Mouse (Mus musculus): Measurements from ENCODE around the gene Dlgap1. TPM values are rescaled to one million over a fixed set of nuclear protein-coding genes. Genes with fewer than 3 reads are reported as not detected.

The Dlgap1 gene
- total RNA-seq, 2 experiments from 2014 or later, result not detected

- ATAC-seq (replicated peaks; ENCODE audit: low FRiP score, poor library complexity, severe bottlenecking), result no peak
These were observed 879.1 kb downstream of the Dlgap1 start for GRCm38 (mm10) chr17:70847751-70848510.

- peak; percentile 42; the same call in 1 of the 2 replicates for ATAC-seq (replicated peaks; ENCODE audit: low FRiP score, poor library complexity, severe bottlenecking)
These were observed 879.9 kb downstream of the Dlgap1 start for GRCm38 (mm10) chr17:70848511-70849398.

DNA sequence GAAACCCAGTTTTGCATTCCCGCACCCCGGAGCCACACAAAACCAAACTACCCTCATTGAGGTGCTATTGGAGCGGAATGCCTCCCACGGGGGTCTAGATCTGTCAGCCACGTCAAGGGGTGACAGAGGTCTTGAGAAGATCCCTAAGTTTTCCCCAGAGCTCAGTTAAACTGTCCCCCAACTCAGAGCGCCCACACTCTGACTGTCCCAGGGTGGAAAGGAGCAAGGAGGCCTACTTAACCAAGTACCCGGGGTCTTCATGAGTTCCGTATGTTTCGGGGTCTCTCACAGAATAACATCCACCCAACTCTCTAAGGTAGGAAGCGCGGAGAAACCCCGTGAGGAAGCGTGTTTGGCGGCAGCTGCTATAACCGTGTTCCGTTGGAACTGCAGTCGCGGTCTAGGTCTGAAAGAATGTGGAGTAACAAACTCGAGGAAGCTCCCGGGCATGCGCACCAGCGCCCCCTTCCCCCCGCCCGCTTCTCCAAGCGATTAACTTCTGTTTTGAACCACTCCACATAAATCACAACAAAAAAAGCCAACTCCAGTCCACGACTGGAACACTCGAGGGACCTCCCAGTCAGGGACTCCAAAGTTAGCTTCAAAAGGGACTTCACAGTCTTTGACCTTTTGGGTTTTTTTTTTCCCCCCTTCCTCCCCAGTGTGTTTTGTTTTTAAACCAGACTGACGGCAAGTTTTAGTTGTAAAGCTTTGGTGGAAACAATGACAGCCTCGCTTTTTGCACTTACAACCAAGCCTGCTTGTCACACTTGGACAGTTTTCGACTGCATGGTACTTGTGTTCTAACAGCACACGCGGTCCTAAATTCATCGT lies 880.7 kb downstream of the Dlgap1 start:
- ATAC-seq (replicated peaks; ENCODE audit: low FRiP score, poor library complexity, severe bottlenecking), result 0 out of 2 replicates have a peak, but pooled peaks have one; percentile 46

GRCm38 (mm10) chr17:70850233-70850995 lies 881.5 kb downstream of the Dlgap1 start:
- no peak for ATAC-seq (replicated peaks; ENCODE audit: low FRiP score, poor library complexity, severe bottlenecking)

GRCm38 (mm10) chr17:70850996-70851991 lies 882.4 kb downstream of the Dlgap1 start:
- no peak for ATAC-seq (replicated peaks; ENCODE audit: low FRiP score, poor library complexity, severe bottlenecking)

DNA sequence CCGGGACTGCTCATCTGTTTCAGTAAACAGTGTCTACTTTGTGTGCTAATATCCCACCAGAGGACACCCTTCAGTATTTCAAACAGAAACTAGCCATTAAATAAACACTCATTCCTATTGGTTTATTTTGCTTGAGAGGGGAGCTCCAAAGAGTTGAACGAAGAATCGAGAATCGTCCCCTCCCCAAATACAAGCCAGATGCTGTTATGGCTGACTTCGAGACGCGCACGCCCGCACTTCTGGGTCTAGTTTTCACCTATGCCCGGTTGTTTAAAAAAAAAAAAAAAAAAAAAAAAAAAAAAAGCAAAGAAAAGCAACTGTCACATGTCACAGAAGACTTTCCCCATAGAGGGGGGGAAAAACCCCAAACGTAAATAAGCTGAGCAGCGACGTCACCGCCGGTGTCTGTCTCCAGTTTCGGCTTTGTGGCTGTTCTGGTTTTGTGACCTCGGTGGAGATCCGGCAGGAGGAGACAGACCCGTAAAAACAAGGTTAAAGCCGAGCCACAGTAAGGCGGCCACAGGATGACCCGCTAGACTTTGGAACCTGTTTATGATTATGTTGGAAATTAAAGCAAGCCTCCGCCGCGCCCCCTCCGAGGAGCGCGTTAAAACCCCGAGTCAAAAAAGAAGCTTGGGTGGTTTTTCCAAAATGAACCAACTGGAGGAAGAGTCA lies 883.3 kb downstream of the Dlgap1 start:
- ATAC-seq (replicated peaks; ENCODE audit: low FRiP score, poor library complexity, severe bottlenecking), result no peak

DNA sequence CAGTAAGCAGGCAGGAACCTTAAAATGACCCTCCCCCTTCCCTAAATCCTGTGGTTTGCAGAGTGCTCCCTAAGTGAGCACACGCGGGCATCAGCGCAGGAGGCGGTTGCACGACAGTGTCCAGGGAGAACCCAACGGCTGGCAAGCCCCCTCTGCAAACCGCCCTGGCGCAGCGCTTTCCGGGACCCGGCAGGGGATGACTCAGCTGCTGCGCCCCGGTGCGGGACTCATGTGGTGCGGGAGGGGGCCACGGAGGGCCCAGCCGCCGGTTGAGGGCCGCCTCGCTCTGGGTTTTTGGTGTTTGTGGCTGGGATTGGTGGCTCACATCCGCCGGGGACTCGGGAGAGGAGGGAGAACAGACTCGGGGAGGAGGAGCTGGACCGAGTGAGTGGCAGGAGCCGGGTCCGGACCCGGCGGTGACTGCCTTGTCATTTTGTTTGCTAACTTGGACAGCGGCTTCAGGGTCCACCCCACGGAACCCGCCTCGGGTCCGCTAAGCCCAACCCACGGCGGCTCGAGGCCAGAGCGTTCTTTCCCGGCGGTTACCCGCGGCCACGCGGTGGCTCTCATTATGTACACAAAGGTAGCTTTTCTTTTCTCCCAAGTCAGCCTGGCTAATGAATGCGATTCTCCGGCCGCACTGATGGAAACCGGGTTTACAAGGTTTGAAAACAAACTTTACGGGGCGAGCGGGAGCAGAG lies 884.0 kb downstream of the Dlgap1 start:
- ATAC-seq (replicated peaks; ENCODE audit: low FRiP score, poor library complexity, severe bottlenecking), result no peak

DNA sequence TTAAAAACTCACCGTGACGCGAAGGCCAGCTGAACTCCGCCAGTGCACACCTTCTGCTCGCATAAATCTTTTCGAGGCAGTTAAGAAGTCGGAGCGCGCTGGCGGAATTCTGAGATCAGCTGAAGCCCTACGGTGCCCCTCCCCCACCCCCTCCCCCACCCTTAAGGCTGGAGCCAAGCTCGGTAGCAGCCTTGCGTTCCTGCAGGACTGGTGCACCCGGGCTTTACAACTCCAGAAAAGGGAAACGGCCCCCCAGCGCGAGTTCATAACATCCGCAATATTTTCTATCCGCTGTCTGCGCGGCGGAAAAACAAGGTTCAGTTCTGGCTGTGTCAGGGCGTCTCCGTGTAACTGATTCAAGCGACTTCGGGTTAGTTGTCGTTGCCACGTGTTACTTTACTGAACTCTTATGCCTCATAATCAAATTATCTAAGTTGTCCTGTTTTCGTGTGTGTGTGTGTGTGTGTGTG lies 884.6 kb downstream of the Dlgap1 start, which contains the start of gene Tgif1:
TSS of gene Tgif1 (minus strand) at position 111 of the 470 bp plus-strand sequence.
- ATAC-seq (replicated peaks; ENCODE audit: low FRiP score, poor library complexity, severe bottlenecking), result no peak

DNA sequence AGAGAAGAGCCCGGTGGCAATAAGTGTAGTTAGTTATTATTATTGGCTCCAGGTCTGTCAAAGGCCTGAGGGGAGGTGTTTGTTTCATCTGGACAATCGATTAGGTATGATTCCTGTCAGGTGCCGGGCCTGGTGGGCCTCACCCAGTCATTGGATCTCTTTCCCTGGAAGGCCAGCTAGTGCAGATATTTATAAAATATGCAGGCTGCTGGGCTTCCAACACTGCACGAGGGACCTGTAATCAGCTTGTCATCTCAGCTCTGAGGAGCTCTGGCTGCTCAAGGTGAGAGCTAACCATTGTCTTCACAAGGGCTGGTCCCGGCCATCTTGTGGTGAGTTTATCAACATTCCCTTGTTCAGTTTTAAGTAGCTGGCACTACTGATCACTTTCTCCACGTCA lies 885.1 kb downstream of the Dlgap1 start:
- no peak for ATAC-seq (replicated peaks; ENCODE audit: low FRiP score, poor library complexity, severe bottlenecking)

DNA sequence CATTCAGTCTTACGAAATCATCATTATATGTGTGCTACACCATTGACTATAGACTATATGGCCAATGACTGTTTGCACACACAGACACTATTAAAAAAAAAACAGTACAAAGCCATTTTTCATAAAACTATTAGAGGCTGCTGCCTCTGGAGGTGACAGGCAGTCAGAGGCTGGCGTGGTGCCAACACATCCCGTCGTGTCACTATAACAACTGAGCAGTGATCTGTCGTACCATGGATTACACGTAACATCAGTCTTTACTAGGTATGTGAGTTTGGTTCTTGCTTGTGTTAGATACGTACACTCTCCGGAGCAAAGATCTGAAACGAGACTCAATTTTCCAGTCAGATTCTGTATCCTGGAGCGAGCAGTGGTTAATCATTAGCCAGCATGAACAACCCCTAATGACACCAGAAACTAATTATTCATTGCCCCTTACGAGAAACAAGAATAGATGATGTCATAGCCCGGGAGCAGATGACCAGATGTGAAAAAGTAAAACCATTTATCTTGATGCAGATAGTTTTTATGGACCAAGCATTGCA lies 888.1 kb downstream of the Dlgap1 start:
- no peak for ATAC-seq (replicated peaks; ENCODE audit: low FRiP score, poor library complexity, severe bottlenecking)

GRCm38 (mm10) chr17:70858814-70859213 lies 889.9 kb downstream of the Dlgap1 start:
- no peak for ATAC-seq (replicated peaks; ENCODE audit: low FRiP score, poor library complexity, severe bottlenecking)

GRCm38 (mm10) chr17:70864117-70864516 lies 895.2 kb downstream of the Dlgap1 start:
- no peak for ATAC-seq (replicated peaks; ENCODE audit: low FRiP score, poor library complexity, severe bottlenecking)

GRCm38 (mm10) chr17:70864645-70865044 lies 895.8 kb downstream of the Dlgap1 start:
- ATAC-seq (replicated peaks; ENCODE audit: low FRiP score, poor library complexity, severe bottlenecking), result no peak

DNA sequence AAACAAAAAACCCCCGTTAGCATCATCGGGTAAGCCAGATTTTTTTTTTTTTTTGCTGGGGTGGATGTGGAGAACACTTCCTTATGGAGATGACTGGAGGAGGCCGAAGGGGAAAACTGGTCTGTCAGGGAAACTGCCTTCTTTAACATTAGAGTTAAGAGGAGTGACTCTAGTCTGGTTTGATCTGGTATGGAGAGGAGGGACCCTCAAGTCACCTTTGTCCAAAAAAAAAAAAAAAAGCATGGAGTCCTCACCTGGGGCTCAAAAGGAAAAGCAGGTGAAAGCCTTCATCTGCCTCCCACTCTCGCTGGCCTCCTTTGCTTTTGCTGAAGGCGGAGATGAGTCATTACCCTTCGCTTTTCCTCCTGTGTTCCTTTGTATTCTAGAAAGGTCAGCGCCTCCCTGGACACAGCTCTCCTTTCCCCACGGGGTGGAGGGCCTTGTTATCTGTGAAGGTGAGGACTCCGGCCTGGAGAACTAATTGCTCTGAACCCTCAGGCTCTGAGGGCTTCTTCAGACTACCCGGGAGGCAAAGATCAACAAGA lies 896.3 kb downstream of the Dlgap1 start:
- no peak for ATAC-seq (replicated peaks; ENCODE audit: low FRiP score, poor library complexity, severe bottlenecking)

- no peak for ATAC-seq (replicated peaks; ENCODE audit: low FRiP score, poor library complexity, severe bottlenecking)
These were observed 897.2 kb downstream of the Dlgap1 start for GRCm38 (mm10) chr17:70866029-70866428.

GRCm38 (mm10) chr17:70866538-70867114 lies 897.8 kb downstream of the Dlgap1 start:
- ATAC-seq (replicated peaks; ENCODE audit: low FRiP score, poor library complexity, severe bottlenecking), result no peak

All from erythroid progenitor cell, adult 5-6 weeks (primary cell).